Mouse (Mus musculus): ENCODE data around the gene Auts2.
"Not testable (repeated sequence)": the region's sequence is repeated elsewhere in the genome, so short reads cannot be mapped to it uniquely, and the experiment has no call there.

Auts2 gene

DNA sequence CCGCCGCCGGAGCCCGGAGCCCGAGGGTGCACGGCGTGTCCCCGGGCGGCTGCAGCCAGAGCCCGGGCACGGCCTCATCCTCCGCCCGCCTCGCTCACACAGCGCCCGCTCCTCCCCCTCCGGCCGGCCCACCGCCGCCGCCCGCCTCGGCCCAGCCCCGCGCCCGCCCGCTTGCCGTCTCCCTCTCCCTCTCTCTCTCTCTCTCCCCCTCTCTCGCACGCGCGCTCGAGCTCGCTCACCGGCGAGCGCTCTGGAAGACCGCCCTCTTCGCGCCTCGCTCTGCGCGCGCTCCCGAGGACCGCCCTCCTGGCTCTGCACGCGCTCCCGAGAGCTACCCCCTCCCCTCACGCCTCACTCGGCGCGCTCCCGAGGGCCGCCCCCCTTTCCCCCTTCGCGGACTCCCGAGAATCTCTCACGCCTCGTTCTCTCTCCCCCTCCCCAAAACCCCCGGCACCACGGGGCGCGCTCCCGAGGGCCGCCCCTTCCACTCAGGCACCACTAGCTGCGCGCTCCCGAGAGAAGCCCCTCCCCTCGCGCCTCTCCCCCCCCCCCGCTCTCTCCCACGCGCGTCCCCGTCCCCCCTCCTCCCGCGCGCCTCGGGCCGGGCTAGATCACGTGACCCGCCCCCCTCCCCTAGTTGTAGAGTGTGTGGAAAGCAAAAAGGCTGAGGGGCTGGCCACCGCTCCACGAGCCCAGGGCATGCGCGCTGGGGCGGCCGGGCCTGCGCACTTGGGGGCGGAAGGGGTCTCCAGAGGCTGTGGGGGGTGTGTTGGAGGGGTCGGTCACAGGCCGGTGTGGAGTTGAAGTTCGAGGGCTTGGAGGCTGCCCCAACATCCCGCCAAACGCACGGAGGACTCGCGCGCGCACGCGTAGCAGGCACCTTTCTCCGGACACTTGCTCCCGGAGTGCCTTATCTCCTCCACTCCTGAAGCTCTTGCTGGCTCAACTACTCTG lies at the start of gene Auts2:
Gene Auts2 (minus strand): TSS at position 227 of the 954 bp plus-strand sequence.
- DNase-seq, result no peak

- DNase-seq, result no peak
These were observed 48.9 kb upstream of the Auts2 start for GRCm38 (mm10) chr5:132591721-132592695.

- DNase-seq, result no peak
These were observed 36.6 kb upstream of the Auts2 start for GRCm38 (mm10) chr5:132579774-132580173.

- not testable (repeated sequence) for DNase-seq
These were observed 17.6 kb upstream of the Auts2 start for GRCm38 (mm10) chr5:132560771-132561170.

GRCm38 (mm10) chr5:132545761-132546160 lies 2.6 kb upstream of the Auts2 start:
- no peak for DNase-seq

DNA sequence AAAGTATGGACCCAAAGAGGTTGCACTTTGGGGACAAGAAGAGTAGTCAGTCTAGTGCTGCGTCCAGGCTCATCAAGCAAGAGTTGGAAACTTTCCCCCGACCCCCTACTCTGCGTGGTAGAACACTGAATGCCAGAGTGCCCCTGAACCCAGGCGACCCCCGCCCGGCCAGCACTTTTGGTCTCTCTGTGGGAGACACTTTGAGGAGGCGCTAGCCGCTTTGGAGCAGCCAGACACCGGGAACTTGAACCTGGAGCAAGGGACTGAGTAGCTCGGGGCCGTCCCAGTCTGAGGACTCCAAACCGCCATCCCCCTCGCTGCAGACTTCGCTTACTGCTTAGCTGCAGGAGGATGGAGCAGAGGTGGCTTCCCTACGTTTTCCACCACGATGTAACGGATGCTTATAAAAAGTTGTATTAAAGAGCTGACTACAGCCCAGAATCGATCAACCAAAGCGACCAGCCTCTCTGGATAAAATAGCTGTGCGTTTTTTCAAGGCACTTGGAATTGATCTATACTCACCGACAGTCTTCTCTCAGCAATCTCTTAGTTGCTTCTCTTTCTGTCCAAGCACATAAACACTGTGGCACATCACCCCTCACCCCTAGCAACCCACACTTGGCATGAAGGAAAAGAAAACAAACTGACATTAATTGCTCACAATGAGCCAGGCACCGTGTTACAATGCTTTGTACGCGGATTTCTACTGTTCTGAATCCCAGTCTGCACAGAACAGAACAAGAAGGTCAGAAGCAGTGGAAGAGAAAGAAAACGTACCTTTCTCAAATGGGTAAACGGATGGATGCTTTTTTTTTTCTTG lies 1.2 kb upstream of the Auts2 start:
- DNase-seq, result no peak

- no peak for DNase-seq
These were observed 643 bp downstream of the Auts2 start for GRCm38 (mm10) chr5:132542381-132543020.

DNA sequence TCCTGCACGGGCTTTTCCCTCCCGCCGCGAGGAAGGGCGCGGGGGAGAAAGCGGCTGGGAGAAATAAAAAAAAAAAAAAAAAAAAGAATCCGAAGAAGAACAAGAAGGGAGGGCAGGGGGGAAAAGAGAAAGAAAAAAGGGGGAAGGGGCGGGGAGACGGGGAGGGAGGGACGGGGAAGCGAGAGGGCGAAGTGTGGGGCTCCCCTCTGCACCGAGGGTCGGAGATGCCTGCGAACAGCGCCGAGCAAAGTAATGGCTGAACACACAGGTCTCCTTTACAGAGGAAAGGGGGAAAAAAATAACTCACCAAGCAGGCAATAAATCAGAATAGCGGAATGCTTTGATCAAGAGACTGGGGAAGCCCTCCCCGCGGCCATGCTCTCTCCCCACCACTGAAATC lies 1.2 kb downstream of the Auts2 start:
- DNase-seq, result no peak

GRCm38 (mm10) chr5:132541371-132541931 lies 1.7 kb downstream of the Auts2 start:
- DNase-seq, result no peak

GRCm38 (mm10) chr5:132540841-132541311 lies 2.3 kb downstream of the Auts2 start:
- DNase-seq, result no peak

DNA sequence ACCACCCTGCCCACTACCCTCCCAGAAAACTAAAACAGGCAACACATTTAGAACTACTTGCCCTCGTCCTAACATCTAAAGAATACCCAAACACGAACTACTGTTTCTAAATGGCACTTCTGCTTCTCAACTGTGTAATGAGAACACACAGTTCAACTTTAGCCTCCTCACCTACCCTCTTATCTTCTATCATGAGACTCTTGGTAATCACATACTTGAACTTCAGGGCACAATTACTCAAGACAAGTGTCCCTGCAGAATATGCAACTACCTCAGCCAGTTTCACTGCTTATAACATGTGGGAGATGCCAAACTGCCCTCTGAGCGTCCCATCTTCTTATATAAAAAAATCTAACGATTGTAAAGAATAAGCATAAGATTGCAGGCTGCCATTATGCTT lies 5.7 kb downstream of the Auts2 start:
- DNase-seq, result no peak

GRCm38 (mm10) chr5:132526395-132526794 lies 16.7 kb downstream of the Auts2 start:
- DNase-seq, result no peak

GRCm38 (mm10) chr5:132521358-132521873 lies 21.7 kb downstream of the Auts2 start:
- no peak for DNase-seq

DNA sequence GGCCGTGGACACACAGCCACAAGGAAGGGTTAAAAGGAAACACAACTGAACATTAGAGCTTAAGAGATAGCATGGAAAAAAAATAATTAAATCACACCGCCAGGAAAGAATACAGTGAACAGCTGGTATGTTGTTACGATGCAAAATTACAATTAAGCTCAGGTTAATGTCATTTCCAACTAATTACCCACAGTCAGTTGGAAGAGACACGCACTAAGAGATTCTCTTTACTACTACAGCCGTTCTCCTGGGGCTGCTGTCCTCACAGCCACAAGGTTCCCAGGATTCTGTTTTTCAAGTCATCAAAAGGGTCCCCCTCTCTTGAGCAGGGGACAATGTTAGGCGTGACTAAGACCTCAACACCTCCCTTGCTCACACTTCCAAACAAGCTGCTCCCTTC lies 25.3 kb downstream of the Auts2 start:
- DNase-seq, result no peak

GRCm38 (mm10) chr5:132514521-132514920 lies 28.6 kb downstream of the Auts2 start:
- DNase-seq, result no peak

GRCm38 (mm10) chr5:132513206-132513605 lies 29.9 kb downstream of the Auts2 start:
- DNase-seq, result no peak

DNA sequence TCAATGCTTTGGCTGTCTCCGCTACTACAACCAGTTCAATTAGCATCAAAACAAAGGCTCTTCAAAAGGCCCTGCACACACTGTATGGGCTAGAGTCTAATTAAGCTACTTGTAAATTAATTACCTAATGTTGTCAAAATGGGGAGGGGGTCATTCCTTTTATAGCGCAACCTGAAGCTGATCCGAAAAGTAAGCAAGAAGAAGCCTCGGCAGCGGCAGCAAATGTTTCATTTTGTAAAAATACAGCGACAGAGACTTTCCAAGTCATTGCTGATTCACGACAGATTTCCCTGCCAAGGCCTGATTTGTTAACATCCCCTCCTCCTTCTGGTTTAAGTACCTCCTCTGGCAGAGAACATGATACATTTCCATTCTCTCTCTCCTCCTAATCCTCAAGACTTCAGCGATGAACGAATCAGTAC lies 33.7 kb downstream of the Auts2 start:
- DNase-seq, result no peak

- no peak for DNase-seq
These were observed 38.3 kb downstream of the Auts2 start for GRCm38 (mm10) chr5:132504893-132505292.

DNA sequence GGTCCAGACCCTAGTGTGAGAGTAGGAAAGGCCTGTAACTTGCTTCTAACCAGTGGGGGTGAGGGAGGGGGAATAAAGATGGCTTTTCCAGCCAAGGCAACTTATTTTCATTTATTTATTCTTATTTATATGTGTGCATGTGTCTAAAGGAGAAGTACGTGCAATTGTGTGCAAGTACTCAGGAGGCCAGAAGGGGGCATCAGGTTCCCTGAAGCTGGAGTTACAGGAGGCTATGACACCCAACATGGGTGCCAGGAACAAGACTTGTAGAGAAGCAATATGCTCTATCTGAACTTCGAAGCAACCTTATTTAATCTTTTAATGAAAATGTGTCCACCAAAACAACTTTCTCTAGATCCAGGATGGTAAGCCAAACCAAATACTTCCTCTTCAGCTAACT lies 39.7 kb downstream of the Auts2 start:
- DNase-seq, result no peak

- DNase-seq, result no peak
These were observed 41.1 kb downstream of the Auts2 start for GRCm38 (mm10) chr5:132502036-132502435.

DNA sequence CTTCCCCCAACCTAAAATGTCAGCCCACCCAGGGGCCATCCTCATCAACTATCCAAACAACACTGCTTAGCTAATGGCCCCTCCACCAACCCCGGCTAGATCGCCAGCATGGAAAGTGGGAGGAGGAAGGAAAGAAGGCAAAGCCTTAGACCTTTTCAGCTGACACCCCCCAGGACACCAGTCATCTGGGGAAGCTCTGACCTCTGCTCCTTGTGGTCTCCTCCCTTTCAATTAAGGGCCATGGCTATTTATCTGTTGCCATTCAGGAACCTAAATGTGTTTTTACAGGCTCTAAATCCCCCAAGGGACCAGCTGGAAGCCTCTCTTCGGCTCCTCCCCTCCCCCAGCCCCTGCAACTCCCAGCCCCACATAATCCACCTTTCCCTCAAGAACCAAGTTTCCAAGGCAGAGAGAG lies 42.3 kb downstream of the Auts2 start:
- DNase-seq, result no peak
